In the genomic region with DNA sequence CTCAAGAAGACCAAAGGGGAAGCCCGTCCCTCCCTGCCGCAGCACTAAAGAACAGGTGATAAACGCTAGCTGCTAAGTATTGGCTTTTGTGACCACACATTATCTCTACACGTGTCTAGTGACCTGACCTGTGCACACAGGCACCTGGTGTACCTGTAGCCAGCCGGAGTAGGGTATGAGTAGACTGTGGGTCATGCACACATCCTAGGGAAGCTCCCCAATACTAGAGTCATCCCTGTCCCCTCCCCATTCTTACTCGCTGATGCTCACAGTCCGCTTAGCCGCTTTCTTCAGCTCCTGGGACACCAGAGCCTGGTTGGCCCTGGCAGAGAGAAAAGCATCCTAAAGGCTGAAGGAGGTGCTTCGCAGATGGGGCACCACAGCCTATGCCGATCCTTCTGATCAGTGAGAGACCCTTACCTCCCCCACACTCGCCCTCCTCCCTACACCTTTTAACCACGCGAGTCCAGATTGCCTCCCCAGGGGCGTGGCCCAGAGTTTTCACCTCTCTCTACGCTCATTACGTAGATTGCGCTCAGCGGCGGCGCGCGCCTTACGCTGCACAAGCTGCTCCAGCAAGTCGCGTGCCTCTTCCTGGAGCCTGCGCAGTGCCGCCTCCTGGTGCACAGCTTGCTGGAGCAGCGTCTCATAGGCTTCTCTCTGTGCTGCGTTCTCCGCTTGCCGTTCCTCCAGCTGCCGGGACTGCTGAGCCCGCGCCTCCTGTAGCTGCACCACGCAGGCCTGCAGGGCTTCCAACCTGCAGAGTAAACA, we compare ENCODE assay signal across 7 mouse cellular contexts. TPM values are rescaled to one million over a fixed set of nuclear protein-coding genes. Genes with fewer than 3 reads are reported as not detected.
DNase-seq lines count a peak whose midpoint lies in the region; ATAC-seq and TF ChIP-seq lines count a peak whose summit lies in the region.

No protein-coding gene starts in this region.

- 9% methylated on average over 35 of the region's 35 CpGs for WGBS in embryonic facial prominence, embryonic 10.5 days
- WGBS in heart, embryonic 16.5 days: 15% methylated on average over 35 of the region's 35 CpGs
- 13% methylated on average over 35 of the region's 35 CpGs for WGBS in liver, embryonic 11.5 days

- peak overlapping the region; percentile 66 for H3K4me2 ChIP-seq in heart, embryonic 16.5 days (ENCODE audit: low read depth, low read length)
- peak overlapping the region; percentile 61 for H3K4me2 ChIP-seq in liver, embryonic 11.5 days

- peaks cover 43% of the 10 kb centered on the region for H3K4me1 ChIP-seq in embryonic facial prominence, embryonic 10.5 days
- peaks cover 22% of the 10 kb centered on the region for H3K4me1 ChIP-seq in heart, embryonic 16.5 days (ENCODE audit: control insufficient read depth, insufficient read depth, low read length)
- H3K4me1 ChIP-seq in liver, embryonic 11.5 days (replicated peaks; ENCODE audit: control insufficient read depth, insufficient read depth, low read length): peaks cover 22% of the 10 kb centered on the region
- peaks cover 12% of the 10 kb centered on the region for H3K4me1 ChIP-seq in testis, adult 2 months (ENCODE audit: control insufficient read depth, insufficient read depth, low read length)

- peak; percentile 97 for DNase-seq in brain, adult 2 months (ENCODE audit: low read depth, low spot score)
- peak; percentile 89 for DNase-seq in embryonic facial prominence, embryonic 10.5 days (ENCODE audit: low spot score)
- DNase-seq in kidney, postnatal 25 days: peak; percentile 86 to 87
- peak; percentile 69 for DNase-seq in liver, embryonic 11.5 days (ENCODE audit: low spot score)

- peak overlapping the region; percentile 70 for H3K27ac ChIP-seq in embryonic facial prominence, embryonic 10.5 days (replicated peaks)
- H3K27ac ChIP-seq in heart, embryonic 16.5 days (ENCODE audit: low read length): no peak overlapping the region
- H3K27ac ChIP-seq in liver, embryonic 11.5 days (ENCODE audit: low read depth, low read length): no peak overlapping the region
- no peak overlapping the region for H3K27ac ChIP-seq in testis, adult 2 months (ENCODE audit: control insufficient read depth, insufficient read depth, low read depth, low read length)

- no peak; the same call in 1 of the 2 replicates for TF ChIP-seq CTCF in testis, adult 2 months (IDR thresholded peaks at IDR 0.05; ENCODE audit: control insufficient read depth, insufficient read depth, insufficient replicate concordance, low read depth, low read length)

- peak overlapping the region; percentile 57 for H3K4me3 ChIP-seq in embryonic facial prominence, embryonic 10.5 days
- H3K4me3 ChIP-seq in heart, embryonic 16.5 days (ENCODE audit: low read length): peak overlapping the region; percentile 35
- H3K4me3 ChIP-seq in liver, embryonic 11.5 days (ENCODE audit: low read depth, low read length): peak overlapping the region; percentile 31
- peak overlapping the region; percentile 37 for H3K4me3 ChIP-seq in testis, adult 2 months (ENCODE audit: control insufficient read depth, low read depth, low read length)

- peaks cover 59% of the 10 kb centered on the region for H3K27me3 ChIP-seq in embryonic facial prominence, embryonic 10.5 days (replicated peaks; ENCODE audit: low read depth, poor library complexity, severe bottlenecking)
- H3K27me3 ChIP-seq in heart, embryonic 16.5 days (ENCODE audit: control insufficient read depth, insufficient read depth, low read length): no peaks in the 10 kb centered on the region
- peaks cover 12% of the 10 kb centered on the region for H3K27me3 ChIP-seq in liver, embryonic 11.5 days (replicated peaks; ENCODE audit: control insufficient read depth, insufficient read depth, low read length)
- no peaks in the 10 kb centered on the region for H3K27me3 ChIP-seq in testis, adult 2 months (ENCODE audit: control insufficient read depth, insufficient read depth, low read length)

- peaks cover 7% of the 10 kb centered on the region for H3K36me3 ChIP-seq in embryonic facial prominence, embryonic 10.5 days (replicated peaks)
- peaks cover 12% of the 10 kb centered on the region for H3K36me3 ChIP-seq in heart, embryonic 16.5 days (ENCODE audit: control insufficient read depth, insufficient read depth)
- no peaks in the 10 kb centered on the region for H3K36me3 ChIP-seq in liver, embryonic 11.5 days (ENCODE audit: control insufficient read depth, insufficient read depth, low read length)
- no peaks in the 10 kb centered on the region for H3K36me3 ChIP-seq in testis, adult 2 months (ENCODE audit: control insufficient read depth, insufficient read depth, low read length)

- peak; percentile 78 for ATAC-seq in heart, embryonic 16.5 days (replicated peaks; ENCODE audit: extremely low read depth, insufficient read depth, low FRiP score)
- ATAC-seq in liver, embryonic 11.5 days (replicated peaks; ENCODE audit: low FRiP score): peak; percentile 55
- ATAC-seq in monocyte, adult 5-6 weeks (replicated peaks; ENCODE audit: insufficient number of reproducible peaks, low FRiP score, low TSS enrichment, poor library complexity, severe bottlenecking): 0 out of 2 replicates have a peak, but pooled peaks have one; percentile 6

- TF ChIP-seq POLR2A in testis, adult 2 months (IDR thresholded peaks at IDR 0.05; ENCODE audit: control insufficient read depth, low read depth, low read length): no peak

- H3K9ac ChIP-seq in heart, embryonic 16.5 days (ENCODE audit: low read length): peak overlapping the region; percentile 60
- H3K9ac ChIP-seq in liver, embryonic 11.5 days (ENCODE audit: low read depth, low read length): no peak overlapping the region

- H3K9me3 ChIP-seq in embryonic facial prominence, embryonic 10.5 days: no peaks in the 10 kb centered on the region
- no peaks in the 10 kb centered on the region for H3K9me3 ChIP-seq in heart, embryonic 16.5 days (replicated peaks; ENCODE audit: control insufficient read depth, low read length)
- H3K9me3 ChIP-seq in liver, embryonic 11.5 days (ENCODE audit: control insufficient read depth, low read length): no peaks in the 10 kb centered on the region

RNA-seq across cellular contexts. Expression of gene Atg16l2, which starts 5.6 kb away (rescaled TPM):
- 13.1 and 15.1 TPM in 2 replicates for polyA plus RNA-seq in embryonic facial prominence, embryonic 10.5 days (2016; fragmentation: Nextera tagmentation; extraction: Ambion mirVana)
- 32.1 and 35.1 TPM in 2 replicates for polyA plus RNA-seq in heart, embryonic 16.5 days (2015; fragmentation: Nextera tagmentation; extraction: Ambion mirVana)
- 5.7 and 6.4 TPM in 2 replicates for polyA plus RNA-seq in liver, embryonic 11.5 days (2014; fragmentation: Nextera tagmentation; extraction: Ambion mirVana)
- 21.8 to 36.0 TPM (median 26.3 TPM) in 3 replicates for total RNA-seq in monocyte, adult 5-6 weeks (2017)
- 2.2 and 2.9 TPM in 2 replicates for polyA plus RNA-seq in testis, adult 2 months (2012; rRNA removed)

RNA-seq across cellular contexts. Expression of gene Stard10, which starts 20.4 kb away (rescaled TPM):
- 12.3 and 15.4 TPM in 2 replicates for polyA plus RNA-seq in embryonic facial prominence, embryonic 10.5 days (2016; fragmentation: Nextera tagmentation; extraction: Ambion mirVana)
- 27.0 and 31.3 TPM in 2 replicates for polyA plus RNA-seq in heart, embryonic 16.5 days (2015; fragmentation: Nextera tagmentation; extraction: Ambion mirVana)
- 86.4 and 93.9 TPM in 2 replicates for polyA plus RNA-seq in liver, embryonic 11.5 days (2014; fragmentation: Nextera tagmentation; extraction: Ambion mirVana)
- 2.3 to 14.3 TPM (median 12.1 TPM) in 3 replicates for total RNA-seq in monocyte, adult 5-6 weeks (2017)
- 619 and 654 TPM in 2 replicates for polyA plus RNA-seq in testis, adult 2 months (2012; rRNA removed)

RNA-seq across cellular contexts. Expression of gene Arap1, which starts 51.4 kb away (rescaled TPM):
- polyA plus RNA-seq in embryonic facial prominence, embryonic 10.5 days (2016; fragmentation: Nextera tagmentation; extraction: Ambion mirVana): 15.4 and 17.4 TPM in 2 replicates
- polyA plus RNA-seq in heart, embryonic 16.5 days (2015; fragmentation: Nextera tagmentation; extraction: Ambion mirVana): 32.6 and 35.1 TPM in 2 replicates
- polyA plus RNA-seq in liver, embryonic 11.5 days (2014; fragmentation: Nextera tagmentation; extraction: Ambion mirVana): 33.8 and 33.9 TPM in 2 replicates
- total RNA-seq in monocyte, adult 5-6 weeks (2017): 247 to 347 TPM (median 330 TPM) in 3 replicates
- 4.9 and 7.9 TPM in 2 replicates for polyA plus RNA-seq in testis, adult 2 months (2012; rRNA removed)

Comparison
In these comparisons a context has a peak if more than half of its experiments do, and no peak if none do; other contexts are left out.
1. ATAC-seq: peak in every context shown above with its lines; median percentile 78 in heart, embryonic 16.5 days; 55 in liver, embryonic 11.5 days; 6 in monocyte, adult 5-6 weeks.